Mouse (Mus musculus) lung, postnatal 0 days (tissue): ENCODE data around the gene Krt17.

Source experiments
- CTCF ChIP-seq: IDR thresholded peaks from 2 replicates; pipeline ENCODE4 v1.5.1; 2016; ENCODE audit warnings: antibody characterized with exemption, mild to moderate bottlenecking
- EP300 ChIP-seq: IDR thresholded peaks from 2 replicates; pipeline ENCODE4 v1.6.1; 2016; ENCODE audit warnings: antibody characterized with exemption, mild to moderate bottlenecking, control low read depth

DNA sequence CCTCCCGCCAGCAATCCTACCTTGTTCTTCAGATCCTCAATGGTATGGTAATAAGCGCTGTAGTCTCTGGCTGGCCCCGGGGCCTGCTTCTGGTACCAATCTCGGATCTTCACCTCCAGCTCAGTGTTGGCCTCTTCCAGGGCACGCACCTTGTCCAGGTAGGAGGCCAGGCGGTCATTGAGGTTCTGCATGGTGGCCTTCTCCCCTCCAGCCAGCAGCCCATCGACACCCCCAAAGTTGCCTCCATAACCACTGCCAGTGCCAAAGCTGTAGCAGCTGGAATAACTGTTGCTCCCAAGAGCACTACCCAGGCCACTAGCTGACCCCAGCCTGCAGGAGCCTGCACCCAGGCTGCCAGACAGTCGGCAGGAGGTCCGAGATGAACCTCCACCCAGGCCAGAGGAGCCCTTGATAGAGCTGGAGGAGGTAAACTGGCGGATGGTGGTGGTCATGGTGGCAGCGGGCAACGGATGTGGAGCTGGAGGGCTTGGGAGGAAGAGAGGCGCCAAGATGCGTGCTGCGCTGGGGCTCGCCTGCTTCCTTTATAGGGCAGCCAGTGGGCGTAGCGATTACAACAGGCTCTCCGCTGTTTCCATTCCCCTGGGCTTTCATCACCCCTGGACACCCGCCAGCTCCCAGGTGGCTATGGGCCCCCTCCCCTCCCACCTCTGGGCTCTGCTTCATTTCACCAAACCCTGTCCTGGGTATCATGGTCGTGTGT lies at the start of gene Krt17:
- no peak for TF ChIP-seq CTCF
- no peak for TF ChIP-seq EP300
